Mouse (Mus musculus) spleen, adult 2 months (tissue): ENCODE data around the gene Tmem39b.

Source experiments
- CTCF ChIP-seq: fragments of 200-500 bp; IDR thresholded peaks from 2 replicates; pipeline ENCODE4 v1.5.1; 2011; ENCODE audit warnings: mild to moderate bottlenecking, inconsistent platforms; ENCODE audit not compliant: insufficient read depth, insufficient read length, insufficient replicate concordance; ENCODE audit errors: extremely low read depth
- POLR2A ChIP-seq: fragments of 200-500 bp; IDR thresholded peaks from 2 replicates; pipeline ENCODE4 v1.6.1; 2011; ENCODE audit warnings: low read depth, low read length, inconsistent platforms

- no peak for TF ChIP-seq POLR2A
- no peak for TF ChIP-seq CTCF
These were observed 41.9 kb downstream of the Tmem39b start for GRCm38 (mm10) chr4:129654770-129655169.
